25 mouse cellular contexts compared by ENCODE assay signal in genomic region chr7:12933615-12934140, GRCm38 (mm10).
"Had no signal": no experiment of that assay in that cellular context is flagged by ENCODE, and none has a peak within 500 bp of the region (broad histone marks: within the 10 kb centered on the region; RNA-seq: fewer than 3 reads in every experiment).

No protein-coding gene starts in this region.

- H3K4me1 ChIP-seq: heart, embryonic 15.5 days; hindbrain, embryonic 13.5 days; hindbrain, embryonic 15.5 days; kidney, embryonic 15.5 days; limb, embryonic 13.5 days; limb, embryonic 15.5 days had no signal

- H3K27ac ChIP-seq: heart, adult 2 months; heart, embryonic 13.5 days; heart, embryonic 15.5 days; hindbrain, embryonic 13.5 days; hindbrain, embryonic 15.5 days; hindbrain, postnatal 0 days; kidney, embryonic 15.5 days; kidney, postnatal 0 days; limb, embryonic 13.5 days; limb, embryonic 15.5 days had no signal

- H3K36me3 ChIP-seq: heart, embryonic 13.5 days; heart, embryonic 15.5 days; hindbrain, embryonic 15.5 days; kidney, embryonic 15.5 days; limb, embryonic 13.5 days; limb, embryonic 15.5 days had no signal

- H3K27me3 ChIP-seq: heart, embryonic 15.5 days; hindbrain, embryonic 15.5 days had no signal

- H3K4me3 ChIP-seq: heart, adult 2 months; heart, embryonic 13.5 days; heart, embryonic 15.5 days; hindbrain, embryonic 13.5 days; hindbrain, embryonic 15.5 days; kidney, embryonic 15.5 days; limb, embryonic 13.5 days; limb, embryonic 15.5 days had no signal

- DNase-seq: gastrocnemius, postnatal 14 days; gastrocnemius, postnatal 36 days; heart, adult 11 months; heart, adult 2 months; heart, postnatal 14 days; heart, postnatal 36 days; kidney, adult 11 months; kidney, adult 2 months; kidney, adult 9 months; kidney, postnatal 14 days; kidney, postnatal 36 days; layer of hippocampus, adult 9-11 months; layer of hippocampus, postnatal 36 days; left cerebral cortex, postnatal 4 days had no signal

- H3K9ac ChIP-seq: heart, embryonic 13.5 days; heart, embryonic 15.5 days; hindbrain, embryonic 13.5 days; hindbrain, embryonic 15.5 days; kidney, embryonic 15.5 days; limb, embryonic 13.5 days; limb, embryonic 15.5 days had no signal

- ATAC-seq: intestine, embryonic 16.5 days had no signal

- H3K4me2 ChIP-seq: heart, embryonic 11.5 days; heart, embryonic 13.5 days; heart, embryonic 15.5 days; hindbrain, embryonic 13.5 days; hindbrain, embryonic 15.5 days; kidney, embryonic 15.5 days; limb, embryonic 13.5 days; limb, embryonic 15.5 days had no signal

- H3K9me3 ChIP-seq: heart, embryonic 13.5 days; heart, embryonic 15.5 days; hindbrain, embryonic 13.5 days; hindbrain, embryonic 15.5 days; kidney, embryonic 15.5 days; limb, embryonic 13.5 days; limb, embryonic 15.5 days had no signal
